Mouse (Mus musculus) kidney, embryonic 16.5 days (tissue): Measurements from ENCODE around the gene Ctnnbip1. TPM values are rescaled to one million over a fixed set of nuclear protein-coding genes. Genes with fewer than 3 reads are reported as not detected.

ENCODE experiments used
- ATAC-seq: fragments of 200-750 bp; cut with Nextera tagmentation; 2 replicates; pipeline ENCODE4 v1.8.0; 2017; ENCODE audit warnings: moderate TSS enrichment; ENCODE audit not compliant: low FRiP score, low TSS enrichment
- H3K27ac ChIP-seq: fragments of 300-500 bp; sonication (generic); 2 replicates; pipeline ENCODE4 v1.5.1; 2014; ENCODE audit warnings: low read length
- H3K27me3 ChIP-seq: fragments of 300-500 bp; sonication (generic); 2 replicates; pipeline ENCODE4 v1.6.1; 2014; ENCODE audit warnings: low read length, control low read depth, mixed read lengths; ENCODE audit not compliant: insufficient read depth
- H3K36me3 ChIP-seq: fragments of 300-500 bp; sonication (generic); 2 replicates; pipeline ENCODE4 v1.6.1; 2014; ENCODE audit warnings: low read length, control low read depth, mixed read lengths; ENCODE audit not compliant: insufficient read depth
- H3K4me1 ChIP-seq: fragments of 300-500 bp; sonication (generic); 2 replicates; pipeline ENCODE4 v1.6.1; 2014; ENCODE audit warnings: low read length, control low read depth, mixed read lengths; ENCODE audit not compliant: insufficient read depth
- H3K4me2 ChIP-seq: fragments of 300-500 bp; sonication (generic); replicated peaks from 2 replicates; pipeline ENCODE4 v1.6.1; 2014; ENCODE audit warnings: low read depth, low read length
- H3K4me3 ChIP-seq: fragments of 300-500 bp; sonication (generic); 2 replicates; pipeline ENCODE4 v1.5.1; 2014; ENCODE audit warnings: mild to moderate bottlenecking, low read length
- H3K9ac ChIP-seq: fragments of 300-500 bp; sonication (generic); replicated peaks from 2 replicates; pipeline ENCODE4 v1.6.1; 2014; ENCODE audit warnings: low read length
- H3K9me3 ChIP-seq: fragments of 300-500 bp; sonication (generic); 2 replicates; pipeline ENCODE4 v1.6.1; 2016; ENCODE audit warnings: low read length, control low read depth
- WGBS: fragments of 180-500 bp; shearing (Covaris S2); extraction: QIAGEN DNeasy Blood & Tissue Kit; methylation state at CpG from one replicate; pipeline ENCODE4 v1.1.7; 2014; 5-methylcytosine and 5-hydroxymethylcytosine counted together
- polyA plus RNA-seq: library from polyadenylated mRNA; unstranded; fragments of >200 nt; fragmentation: Nextera tagmentation; extraction: Ambion mirVana; gene quantifications from 2 replicates; pipeline ENCODE4 v1.2.1, GENCODE M21; 2015

The Ctnnbip1 gene
- polyA plus RNA-seq, 1 experiment from 2014 or later, result 57.4 TPM

DNA sequence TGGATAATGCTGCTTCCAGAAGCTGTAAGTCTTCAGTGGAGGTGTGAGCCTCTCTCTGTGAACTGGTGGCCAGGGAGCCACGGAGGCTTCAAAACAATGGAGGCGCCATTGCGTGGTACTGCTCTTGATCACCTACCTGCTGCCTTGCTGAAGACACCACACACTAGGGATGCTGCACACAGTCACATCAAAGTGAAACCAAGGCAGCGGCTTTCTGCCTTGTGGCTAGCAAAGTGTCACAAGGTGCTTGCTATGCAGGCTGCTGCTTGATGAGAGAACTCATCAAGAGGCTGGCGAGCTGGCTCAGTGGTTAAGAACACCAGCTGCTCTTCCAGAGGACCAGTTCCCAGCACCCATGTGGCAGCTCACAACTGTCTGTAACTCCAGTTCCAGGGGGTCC lies 2.3 kb upstream of the Ctnnbip1 start:
- H3K27ac ChIP-seq, result no peak overlapping the region
- WGBS, result 96% methylated on average over 5 of the region's 5 CpGs
- no peaks in the 10 kb centered on the region for H3K9me3 ChIP-seq
- no peak overlapping the region for H3K4me2 ChIP-seq
- H3K4me1 ChIP-seq, result peaks cover 16% of the 10 kb centered on the region; the same call in 1 of the 2 replicates
- ATAC-seq, result no peak
- H3K36me3 ChIP-seq, result no peaks in the 10 kb centered on the region
- no peak overlapping the region for H3K4me3 ChIP-seq
- no peak overlapping the region for H3K9ac ChIP-seq
- no peaks in the 10 kb centered on the region for H3K27me3 ChIP-seq

GRCm38 (mm10) chr4:149518351-149519220 lies 550 bp downstream of the Ctnnbip1 start:
- Histone ChIP-seq H3K9me3 (no peaks in the 10 kb centered on the region), H3K9ac (peak overlapping the region; percentile 86), H3K36me3 (no peaks in the 10 kb centered on the region), H3K4me2 (peak overlapping the region; percentile 79), H3K27me3 (no peaks in the 10 kb centered on the region), H3K4me3 (peak overlapping the region; percentile 77), H3K27ac (peak overlapping the region; percentile 60), H3K4me1 (peaks cover 24% of the 10 kb centered on the region)
- 4% methylated on average over 29 of the region's 52 CpGs for WGBS
- no peak; the same call in 1 of the 2 replicates for ATAC-seq

GRCm38 (mm10) chr4:149521258-149521657 lies 3.2 kb downstream of the Ctnnbip1 start:
- Histone ChIP-seq H3K36me3 (no peaks in the 10 kb centered on the region), H3K4me2 (no peak overlapping the region), H3K4me1 (peaks cover 40% of the 10 kb centered on the region), H3K9ac (no peak overlapping the region; the same call in 1 of the 2 replicates), H3K9me3 (no peaks in the 10 kb centered on the region), H3K27me3 (no peaks in the 10 kb centered on the region), H3K27ac (no peak overlapping the region), H3K4me3 (no peak overlapping the region)
- 56% methylated on average over 10 of the region's 10 CpGs for WGBS
- ATAC-seq, result no peak

- Histone ChIP-seq H3K36me3 (no peaks in the 10 kb centered on the region), H3K4me1 (peaks cover 55% of the 10 kb centered on the region), H3K27me3 (no peaks in the 10 kb centered on the region), H3K9me3 (no peaks in the 10 kb centered on the region), H3K4me3 (no peak overlapping the region), H3K4me2 (no peak overlapping the region), H3K9ac (no peak overlapping the region), H3K27ac (no peak overlapping the region)
- ATAC-seq, result no peak
- 84% methylated on average over 6 of the region's 6 CpGs for WGBS
Measured at GRCm38 (mm10) chr4:149523961-149524360, 5.9 kb downstream of the Ctnnbip1 start.

DNA sequence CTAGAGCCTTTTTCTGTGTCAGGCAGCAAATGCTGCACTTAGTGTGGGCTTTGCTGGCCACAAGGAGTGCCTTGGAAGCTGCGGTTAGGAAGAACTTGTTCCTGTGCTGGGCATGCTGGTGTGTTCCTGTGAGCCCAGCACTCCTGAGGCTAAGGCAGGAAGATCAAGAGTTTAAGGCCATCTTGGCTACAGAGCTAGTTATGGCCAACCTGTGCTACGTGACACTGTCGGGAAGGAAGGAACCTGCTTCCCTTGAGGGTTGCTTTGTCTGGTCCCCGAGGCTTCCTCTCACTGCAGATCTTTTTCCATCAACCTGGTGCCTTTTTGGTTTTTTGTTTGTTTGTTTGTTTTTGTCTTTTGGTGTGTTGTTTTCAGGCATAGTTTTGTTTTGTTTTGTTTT lies 7.1 kb downstream of the Ctnnbip1 start:
- no peak overlapping the region for H3K4me3 ChIP-seq
- 83% methylated on average over 4 of the region's 4 CpGs for WGBS
- no peak overlapping the region for H3K9ac ChIP-seq
- H3K27me3 ChIP-seq, result no peaks in the 10 kb centered on the region
- no peak overlapping the region for H3K4me2 ChIP-seq
- H3K27ac ChIP-seq, result no peak overlapping the region
- peaks cover 51% of the 10 kb centered on the region for H3K4me1 ChIP-seq
- no peaks in the 10 kb centered on the region for H3K36me3 ChIP-seq
- no peak for ATAC-seq
- H3K9me3 ChIP-seq, result no peaks in the 10 kb centered on the region

DNA sequence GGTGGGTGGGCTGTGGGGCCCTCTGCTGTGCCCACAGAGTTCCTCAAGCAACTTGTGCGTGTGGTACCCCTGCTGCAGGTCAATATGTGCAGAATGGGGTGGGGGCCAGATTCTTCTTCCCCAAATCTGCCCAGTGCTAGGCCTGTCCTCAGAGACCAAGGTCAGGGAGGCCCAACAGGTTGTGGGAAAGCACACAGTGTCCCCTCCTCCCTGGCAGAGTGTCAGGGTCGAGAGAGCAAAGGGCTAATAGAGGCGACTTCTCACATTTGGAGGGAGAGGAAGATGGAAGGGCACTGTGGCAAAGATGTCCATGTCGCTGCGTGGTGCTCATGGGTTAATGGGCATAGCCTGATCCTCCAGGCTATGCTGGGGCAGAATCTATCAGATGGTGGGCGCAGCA lies 7.8 kb downstream of the Ctnnbip1 start:
- WGBS, result 49% methylated on average over 6 of the region's 6 CpGs
- Histone ChIP-seq H3K9me3 (no peaks in the 10 kb centered on the region), H3K4me2 (no peak overlapping the region), H3K9ac (peak overlapping the region; percentile 46), H3K4me3 (no peak overlapping the region), H3K36me3 (no peaks in the 10 kb centered on the region), H3K27me3 (no peaks in the 10 kb centered on the region), H3K4me1 (peaks cover 50% of the 10 kb centered on the region), H3K27ac (0 out of 2 replicates have a peak overlapping the region, but pooled peaks have one; percentile 25)
- ATAC-seq, result no peak

GRCm38 (mm10) chr4:149526330-149526729 lies 8.3 kb downstream of the Ctnnbip1 start:
- WGBS, result 26% methylated on average over 7 of the region's 7 CpGs
- Histone ChIP-seq H3K36me3 (no peaks in the 10 kb centered on the region), H3K9me3 (no peaks in the 10 kb centered on the region), H3K27me3 (no peaks in the 10 kb centered on the region), H3K27ac (peak overlapping the region; percentile 25; the same call in 1 of the 2 replicates), H3K4me2 (no peak overlapping the region), H3K4me3 (no peak overlapping the region), H3K4me1 (peaks cover 45% of the 10 kb centered on the region), H3K9ac (peak overlapping the region; percentile 46)
- ATAC-seq, result peak; percentile 40; the same call in 1 of the 2 replicates

GRCm38 (mm10) chr4:149527621-149528354 lies 9.8 kb downstream of the Ctnnbip1 start:
- Histone ChIP-seq H3K4me2 (no peak overlapping the region), H3K27ac (0 out of 2 replicates have a peak overlapping the region, but pooled peaks have one; percentile 23), H3K27me3 (no peaks in the 10 kb centered on the region), H3K4me1 (peaks cover 44% of the 10 kb centered on the region), H3K36me3 (no peaks in the 10 kb centered on the region), H3K4me3 (no peak overlapping the region), H3K9ac (peak overlapping the region; percentile 2), H3K9me3 (no peaks in the 10 kb centered on the region)
- 56% methylated on average over 15 of the region's 15 CpGs for WGBS
- no peak for ATAC-seq

- Histone ChIP-seq H3K4me1 (peaks cover 41% of the 10 kb centered on the region), H3K36me3 (no peaks in the 10 kb centered on the region), H3K9ac (no peak overlapping the region), H3K27me3 (no peaks in the 10 kb centered on the region), H3K4me2 (no peak overlapping the region), H3K27ac (peak overlapping the region; percentile 84), H3K9me3 (no peaks in the 10 kb centered on the region), H3K4me3 (no peak overlapping the region)
- WGBS, result 25% methylated on average over 6 of the region's 6 CpGs
- ATAC-seq, result peak; percentile 50; the same call in 1 of the 2 replicates
Measured at GRCm38 (mm10) chr4:149529691-149530090, 11.7 kb downstream of the Ctnnbip1 start.
